Mouse (Mus musculus): ENCODE results near the gene Sema3b. TPM values are rescaled to one million over a fixed set of nuclear protein-coding genes. Genes with fewer than 3 reads are reported as not detected.
"Not testable (repeated sequence)": the region's sequence is repeated elsewhere in the genome, so short reads cannot be mapped to it uniquely, and the experiment has no call there.

Gene Sema3b
- polyA plus RNA-seq, 1 experiment from 2014 or later: 0.41 TPM

DNA sequence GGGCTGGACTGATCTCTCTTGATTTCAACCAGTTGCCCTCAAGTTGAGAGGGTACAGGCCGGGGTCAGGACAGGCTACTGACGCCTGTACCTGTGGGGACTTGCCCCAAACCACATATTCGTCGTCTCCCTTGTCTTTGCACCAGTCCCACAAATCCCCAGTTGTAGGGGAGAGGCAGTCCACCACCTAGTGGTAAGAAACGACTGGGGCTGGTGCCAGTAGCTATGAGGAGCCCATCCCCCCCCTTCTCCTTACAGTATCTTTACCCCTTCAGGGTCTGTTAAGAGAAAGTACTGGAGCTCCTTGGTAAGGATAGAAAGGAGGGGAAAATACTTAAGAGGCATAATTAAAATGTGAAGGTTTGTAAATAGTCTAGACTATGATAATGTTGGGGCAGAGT is 43.5 kb downstream of the Sema3b start:
- Histone ChIP-seq H3K36me3 (replicated peaks; ENCODE audit: insufficient read depth, low read length) (peaks cover 30% of the 10 kb centered on the region), H3K27ac (ENCODE audit: low read depth) (peak overlapping the region; percentile 87; the same call in 1 of the 2 replicates), H3K4me1 (ENCODE audit: insufficient read depth) (peaks cover 57% of the 10 kb centered on the region), H3K9ac (replicated peaks) (peak overlapping the region; percentile 26; the same call in 1 of the 2 replicates)
- not testable (repeated sequence) for H3K27me3 ChIP-seq (ENCODE audit: insufficient read depth, low read length); H3K9me3 ChIP-seq (ENCODE audit: low read length); H3K4me3 ChIP-seq (ENCODE audit: low read depth, low read length); DNase-seq; H3K4me2 ChIP-seq (ENCODE audit: low read depth, low read length); ATAC-seq
- TF ChIP-seq CTCF (IDR thresholded peaks at IDR 0.05; ENCODE audit: low read depth): peak; percentile 46
- WGBS (ENCODE audit: insufficient replicate concordance): 50% methylated on average over 5 of the region's 5 CpGs

DNA sequence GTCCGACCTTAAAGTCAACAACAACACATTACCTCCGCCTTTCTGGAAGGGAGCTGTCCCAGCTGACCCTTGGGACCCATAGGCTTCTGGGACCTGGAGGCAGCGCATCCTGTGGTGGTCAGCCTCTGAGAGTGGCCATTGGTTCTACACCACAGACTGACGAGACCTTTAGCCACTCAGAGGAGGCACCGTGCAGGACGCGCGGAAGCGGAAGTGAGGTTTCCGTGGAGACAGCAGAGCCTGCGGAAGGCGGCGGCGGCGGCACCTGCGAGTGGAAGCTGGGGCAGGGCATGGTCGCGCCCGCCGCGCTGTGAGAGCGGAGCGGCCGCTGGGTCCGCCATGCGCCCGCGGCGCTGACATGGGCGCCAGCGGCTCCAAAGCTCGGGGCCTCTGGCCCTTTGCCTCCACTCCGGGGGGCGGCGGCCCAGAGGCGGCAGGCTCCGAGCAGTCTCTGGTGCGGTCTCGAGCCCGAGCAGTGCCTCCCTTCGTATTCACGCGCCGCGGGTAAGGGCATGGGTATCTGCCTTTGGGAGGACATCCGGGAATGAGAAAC is 45.9 kb downstream of the Sema3b start, which contains the start of gene Tusc2:
Gene Tusc2, plus strand, starts transcription at position 227 of the 553 bp plus-strand sequence.
- ATAC-seq (peak; percentile 94), DNase-seq (peak; percentile 95)
- Histone ChIP-seq H3K4me3 (ENCODE audit: low read depth, low read length) (peak within 1 kb of the TSS; percentile 97), H3K36me3 (replicated peaks; ENCODE audit: insufficient read depth, low read length) (peaks cover 54% of the 10 kb centered on the region), H3K4me2 (ENCODE audit: low read depth, low read length) (peak within 1 kb of the TSS; percentile 97), H3K9me3 (ENCODE audit: low read length) (no peaks in the 10 kb centered on the region), H3K9ac (replicated peaks) (peak within 1 kb of the TSS; percentile 94), H3K27me3 (ENCODE audit: insufficient read depth, low read length) (no peaks in the 10 kb centered on the region), H3K4me1 (ENCODE audit: insufficient read depth) (peaks cover 45% of the 10 kb centered on the region), H3K27ac (ENCODE audit: low read depth) (peak within 1 kb of the TSS; percentile 84)
- TF ChIP-seq CTCF (IDR thresholded peaks at IDR 0.05; ENCODE audit: low read depth) (no peak), EP300 (IDR thresholded peaks at IDR 0.05; ENCODE audit: low read depth) (no peak)
- WGBS (ENCODE audit: insufficient replicate concordance): 0% methylated on average over 44 of the region's 46 CpGs

- Histone ChIP-seq H3K27ac (ENCODE audit: low read depth) (peak overlapping the region; percentile 74), H3K4me3 (ENCODE audit: low read depth, low read length) (peak overlapping the region; percentile 73)
Measured at GRCm38 (mm10) chr9:107556346-107556745, 52.7 kb downstream of the Sema3b start.

GRCm38 (mm10) chr9:107555701-107556100 is 53.3 kb downstream of the Sema3b start:
- peak overlapping the region; percentile 99 for H3K27ac ChIP-seq (ENCODE audit: low read depth)
- peaks cover 44% of the 10 kb centered on the region for H3K36me3 ChIP-seq (replicated peaks; ENCODE audit: insufficient read depth, low read length)
- peak overlapping the region; percentile 88 for H3K4me2 ChIP-seq (ENCODE audit: low read depth, low read length)
- H3K9me3 ChIP-seq (ENCODE audit: low read length): no peaks in the 10 kb centered on the region
- peak overlapping the region; percentile 73 for H3K4me3 ChIP-seq (ENCODE audit: low read depth, low read length)
- no peak for TF ChIP-seq CTCF (IDR thresholded peaks at IDR 0.05; ENCODE audit: low read depth)
- TF ChIP-seq EP300 (IDR thresholded peaks at IDR 0.05; ENCODE audit: low read depth): no peak
- peak overlapping the region; percentile 93 for H3K9ac ChIP-seq (replicated peaks)
- peaks cover 44% of the 10 kb centered on the region for H3K4me1 ChIP-seq (ENCODE audit: insufficient read depth)
- WGBS (ENCODE audit: insufficient replicate concordance): 31% methylated on average over 2 of the region's 2 CpGs
- no peak for DNase-seq
- 0 out of 2 replicates have a peak, but pooled peaks cover 6% of the 10 kb centered on the region for H3K27me3 ChIP-seq (ENCODE audit: insufficient read depth, low read length)
- ATAC-seq: no peak

More at GRCm38 (mm10) chr9:107556346-107556745, 52.7 kb downstream of the Sema3b start:
- ATAC-seq (no peak), DNase-seq (no peak)
- H3K27me3 ChIP-seq (ENCODE audit: insufficient read depth, low read length): 0 out of 2 replicates have a peak, but pooled peaks cover 6% of the 10 kb centered on the region
- peak overlapping the region; percentile 93 for H3K9ac ChIP-seq (replicated peaks)
- WGBS (ENCODE audit: insufficient replicate concordance): 52% methylated on average over 3 of the region's 3 CpGs
- peak overlapping the region; percentile 88 for H3K4me2 ChIP-seq (ENCODE audit: low read depth, low read length)
- peaks cover 50% of the 10 kb centered on the region for H3K36me3 ChIP-seq (replicated peaks; ENCODE audit: insufficient read depth, low read length)
- H3K4me1 ChIP-seq (ENCODE audit: insufficient read depth): peaks cover 37% of the 10 kb centered on the region
- TF ChIP-seq CTCF (IDR thresholded peaks at IDR 0.05; ENCODE audit: low read depth): no peak
- no peak for TF ChIP-seq EP300 (IDR thresholded peaks at IDR 0.05; ENCODE audit: low read depth)
- no peaks in the 10 kb centered on the region for H3K9me3 ChIP-seq (ENCODE audit: low read length)

GRCm38 (mm10) chr9:107555031-107555457 is 54.0 kb downstream of the Sema3b start:
- Histone ChIP-seq H3K4me2 (ENCODE audit: low read depth, low read length) (peak overlapping the region; percentile 88), H3K27me3 (ENCODE audit: insufficient read depth, low read length) (0 out of 2 replicates have a peak, but pooled peaks cover 9% of the 10 kb centered on the region), H3K36me3 (replicated peaks; ENCODE audit: insufficient read depth, low read length) (peaks cover 37% of the 10 kb centered on the region), H3K9me3 (ENCODE audit: low read length) (no peaks in the 10 kb centered on the region), H3K4me1 (ENCODE audit: insufficient read depth) (peaks cover 50% of the 10 kb centered on the region), H3K4me3 (ENCODE audit: low read depth, low read length) (peak overlapping the region; percentile 73), H3K27ac (ENCODE audit: low read depth) (peak overlapping the region; percentile 99), H3K9ac (replicated peaks) (peak overlapping the region; percentile 93)
- ATAC-seq: peak; percentile 12
- peak; percentile 70 for DNase-seq
- TF ChIP-seq CTCF (IDR thresholded peaks at IDR 0.05; ENCODE audit: low read depth) (no peak), EP300 (IDR thresholded peaks at IDR 0.05; ENCODE audit: low read depth) (no peak)
- WGBS (ENCODE audit: insufficient replicate concordance): 0% methylated on average over 23 of the region's 23 CpGs

- Histone ChIP-seq H3K27ac (ENCODE audit: low read depth) (peak overlapping the region; percentile 99), H3K4me3 (ENCODE audit: low read depth, low read length) (peak overlapping the region; percentile 73), H3K4me1 (ENCODE audit: insufficient read depth) (peaks cover 55% of the 10 kb centered on the region), H3K9ac (replicated peaks) (peak overlapping the region; percentile 93), H3K36me3 (replicated peaks; ENCODE audit: insufficient read depth, low read length) (peaks cover 31% of the 10 kb centered on the region), H3K4me2 (ENCODE audit: low read depth, low read length) (peak overlapping the region; percentile 88), H3K27me3 (ENCODE audit: insufficient read depth, low read length) (0 out of 2 replicates have a peak, but pooled peaks cover 10% of the 10 kb centered on the region), H3K9me3 (ENCODE audit: low read length) (no peaks in the 10 kb centered on the region)
- TF ChIP-seq EP300 (IDR thresholded peaks at IDR 0.05; ENCODE audit: low read depth) (no peak), CTCF (IDR thresholded peaks at IDR 0.05; ENCODE audit: low read depth) (peak; percentile 36)
- under 1% methylated on average over 53 of the region's 53 CpGs for WGBS (ENCODE audit: insufficient replicate concordance)
- peak; percentile 89 for ATAC-seq
- DNase-seq: peak; percentile 97
Measured at GRCm38 (mm10) chr9:107554319-107554825, 54.7 kb downstream of the Sema3b start.
